In the genomic region with DNA sequence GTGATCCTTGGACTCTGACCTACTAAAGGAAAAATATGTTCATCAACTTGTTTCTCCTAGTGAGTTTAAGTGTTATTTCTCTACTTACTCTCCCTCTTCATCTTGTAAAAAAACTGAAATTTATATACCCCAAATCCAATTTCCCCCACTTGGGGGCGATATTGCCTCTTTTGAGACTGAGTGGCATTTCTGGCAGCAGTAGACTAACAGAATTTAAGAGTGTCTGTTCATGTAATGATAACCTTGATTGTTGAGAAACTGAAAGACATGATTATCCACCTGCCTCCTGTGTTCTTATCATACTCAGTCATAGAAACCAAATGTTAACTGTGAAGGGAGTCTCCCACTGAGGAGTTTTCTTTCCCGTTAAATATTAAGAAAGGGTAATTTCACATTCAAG, we compare ENCODE assay signal across 15 mouse cellular contexts.
A peak's percentile ranks its signal among the peaks of the same experiment; 100 is the strongest.
DNase-seq lines count a peak whose midpoint lies in the region; ATAC-seq and TF ChIP-seq lines count a peak whose summit lies in the region.
"Had no signal": no experiment of that assay in that cellular context is flagged by ENCODE, and none has a peak within 500 bp of the region (broad histone marks: within the 10 kb centered on the region; RNA-seq: fewer than 3 reads in every experiment).

No protein-coding gene starts in this region.

- WGBS in neural tube, embryonic 15.5 days, result 78% methylated on average over 2 of the region's 2 CpGs

- no peak overlapping the region for H3K27ac ChIP-seq in MEL (ENCODE audit: control insufficient read depth, low read depth, low read length)
- H3K27ac ChIP-seq in neural tube, embryonic 15.5 days (replicated peaks), result no peak overlapping the region
- H3K27ac ChIP-seq: embryonic facial prominence, embryonic 13.5 days; limb, embryonic 13.5 days; liver, embryonic 15.5 days; midbrain, embryonic 10.5 days had no signal

- peak in 1 of 3 experiments; percentile 19; a peak in 1 of 6 replicates for TF ChIP-seq CTCF in MEL (IDR thresholded peaks at IDR 0.05 in 2 of 3, conservative IDR thresholded peaks at IDR 0.05 in 1 of 3; ENCODE audit: control insufficient read depth in 1 of 3, insufficient read depth in 1 of 3, low read depth in 2 of 3, low read length in 3 of 3, poor library complexity in 1 of 3, severe bottlenecking in 1 of 3)

- ATAC-seq in neural tube, embryonic 15.5 days (ENCODE audit: low FRiP score), result no peak

- DNase-seq in cerebellum, postnatal 10 days, result peak; percentile 12 to 24
- no peak for DNase-seq in cerebellum, postnatal 4 days (ENCODE audit: low spot score in 2 of 2)
- DNase-seq in layer of hippocampus, adult 11-12 months (ENCODE audit: low spot score), result peak; percentile 22
- no peak for DNase-seq in layer of hippocampus, postnatal 14 days (ENCODE audit: low spot score in 2 of 2)
- DNase-seq in A20 (ENCODE audit: low read depth, low spot score) (peak; percentile 9), MEL (ENCODE audit: low read depth, low spot score) (peak; percentile 4)
- DNase-seq: gastrocnemius, postnatal 36 days; heart, postnatal 36 days had no signal

- H3K4me3 ChIP-seq in MEL (ENCODE audit: control insufficient read depth in 1 of 2, insufficient read depth in 1 of 2, low read depth in 2 of 2, low read length in 2 of 2), result no peak overlapping the region
- H3K4me3 ChIP-seq in neural tube, embryonic 15.5 days (replicated peaks), result no peak overlapping the region
- H3K4me3 ChIP-seq: embryonic facial prominence, embryonic 13.5 days; heart, embryonic 12.5 days; limb, embryonic 13.5 days; liver, embryonic 15.5 days; midbrain, embryonic 10.5 days; myocyte had no signal

- H3K9me3 ChIP-seq in MEL (replicated peaks; ENCODE audit: insufficient read depth, low read length), result no peaks in the 10 kb centered on the region; the same call in 1 of the 2 replicates
- H3K9me3 ChIP-seq in neural tube, embryonic 15.5 days (replicated peaks), result no peaks in the 10 kb centered on the region
- H3K9me3 ChIP-seq: embryonic facial prominence, embryonic 13.5 days; heart, embryonic 12.5 days; limb, embryonic 13.5 days; liver, embryonic 15.5 days; midbrain, embryonic 10.5 days had no signal

- peak; percentile 23 for TF ChIP-seq RAD21 in MEL (IDR thresholded peaks at IDR 0.05; ENCODE audit: low read depth, low read length)

- no peaks in the 10 kb centered on the region for H3K4me1 ChIP-seq in MEL (ENCODE audit: control insufficient read depth in 1 of 2, insufficient read depth in 2 of 2, low read length in 2 of 2)
- no peaks in the 10 kb centered on the region for H3K4me1 ChIP-seq in neural tube, embryonic 15.5 days
- H3K4me1 ChIP-seq: embryonic facial prominence, embryonic 13.5 days; heart, embryonic 12.5 days; limb, embryonic 13.5 days; liver, embryonic 15.5 days; midbrain, embryonic 10.5 days had no signal

- H3K27me3 ChIP-seq in MEL (ENCODE audit: control insufficient read depth in 1 of 2, insufficient read depth in 2 of 2, low read length in 2 of 2), result no peaks in the 10 kb centered on the region
- H3K27me3 ChIP-seq in neural tube, embryonic 15.5 days (replicated peaks), result no peaks in the 10 kb centered on the region
- H3K27me3 ChIP-seq: embryonic facial prominence, embryonic 13.5 days; heart, embryonic 12.5 days; limb, embryonic 13.5 days; liver, embryonic 15.5 days had no signal

- TF ChIP-seq POLR2A in MEL (IDR thresholded peaks at IDR 0.05; ENCODE audit: control insufficient read depth in 1 of 2, insufficient read depth in 1 of 2, low read depth in 1 of 2, low read length in 2 of 2, poor library complexity in 1 of 2), result no peak

- H3K9ac ChIP-seq in MEL (ENCODE audit: control insufficient read depth, low read depth, low read length, poor library complexity, severe bottlenecking), result no peak overlapping the region
- no peak overlapping the region for H3K9ac ChIP-seq in neural tube, embryonic 15.5 days (replicated peaks)
- H3K9ac ChIP-seq: embryonic facial prominence, embryonic 13.5 days; heart, embryonic 12.5 days; limb, embryonic 13.5 days; liver, embryonic 15.5 days had no signal

- TF ChIP-seq EP300 in MEL (IDR thresholded peaks at IDR 0.05; ENCODE audit: low read depth in 1 of 2, low read length in 2 of 2), result peak in 1 of 2 experiments; percentile 59; a peak in 1 of 4 replicates

- no peaks in the 10 kb centered on the region for H3K79me2 ChIP-seq in MEL (ENCODE audit: control insufficient read depth, insufficient read depth, low read length, poor library complexity)

- H3K36me3 ChIP-seq in MEL (ENCODE audit: control insufficient read depth in 1 of 2, insufficient read depth in 2 of 2, low read length in 2 of 2), result no peaks in the 10 kb centered on the region
- no peaks in the 10 kb centered on the region for H3K36me3 ChIP-seq in neural tube, embryonic 15.5 days
- H3K36me3 ChIP-seq: embryonic facial prominence, embryonic 13.5 days; heart, embryonic 12.5 days; limb, embryonic 13.5 days; liver, embryonic 15.5 days; midbrain, embryonic 10.5 days had no signal

- H3K4me2 ChIP-seq in neural tube, embryonic 15.5 days, result no peak overlapping the region
- H3K4me2 ChIP-seq: embryonic facial prominence, embryonic 13.5 days; heart, embryonic 12.5 days; limb, embryonic 13.5 days; liver, embryonic 15.5 days had no signal

TF ChIP-seq in MEL, 35 proteins besides CTCF, POLR2A, EP300 and RAD21:
- TF ChIP-seq TCF12 (IDR thresholded peaks at IDR 0.05; ENCODE audit: low read depth, low read length), result peak; percentile 52; the same call in 1 of the 2 replicates
- TF ChIP-seq MYC (IDR thresholded peaks at IDR 0.05; ENCODE audit: low read depth, low read length), result no peak

Comparison
In these comparisons a context has a peak if more than half of its experiments do, and no peak if none do; other contexts are left out.
1. DNase-seq: peak in cerebellum, postnatal 10 days (2 of 2), layer of hippocampus, adult 11-12 months (single experiment), A20 (single experiment) and MEL (single experiment); none in cerebellum, postnatal 4 days (0 of 2) and layer of hippocampus, postnatal 14 days (0 of 2).